Mouse (Mus musculus): Measurements from ENCODE around the gene Mdm2. TPM values are rescaled to one million over a fixed set of nuclear protein-coding genes. Genes with fewer than 3 reads are reported as not detected.

The Mdm2 gene
- polyA plus RNA-seq, 1 experiment from 2014 or later, result 46.0 TPM

DNA sequence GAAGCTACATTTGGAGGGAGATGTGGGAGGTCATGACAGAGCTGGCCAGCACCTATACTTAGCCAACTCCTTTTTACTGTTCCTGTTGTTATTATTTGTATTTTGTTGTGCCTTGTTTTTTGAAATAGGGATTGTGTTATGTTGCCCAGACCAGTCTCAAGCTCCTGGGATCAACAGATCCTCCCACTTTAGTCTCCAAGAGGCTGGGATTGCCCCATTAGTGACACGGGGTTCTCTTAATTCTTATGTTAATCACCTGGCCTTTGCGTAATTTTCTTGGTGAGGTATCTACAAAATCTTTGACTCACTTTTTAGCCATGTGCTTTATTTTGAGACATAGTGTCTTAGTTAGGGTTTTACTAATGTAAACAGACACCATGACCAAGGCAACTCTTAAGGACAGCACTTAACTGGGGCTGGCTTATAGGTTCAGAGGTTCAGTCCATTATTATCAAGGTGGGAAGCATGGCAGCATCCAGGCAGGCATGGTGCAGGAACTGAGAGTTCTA is 62.5 kb downstream of the Mdm2 start:
- ATAC-seq (ENCODE audit: low FRiP score, low TSS enrichment), result no peak
- Histone ChIP-seq H3K27ac (ENCODE audit: low read length) (no peak overlapping the region), H3K9ac (replicated peaks; ENCODE audit: low read length) (no peak overlapping the region), H3K36me3 (ENCODE audit: insufficient read depth, low read length) (no peaks in the 10 kb centered on the region), H3K4me2 (replicated peaks; ENCODE audit: low read depth, low read length) (no peak overlapping the region), H3K4me1 (ENCODE audit: insufficient read depth, low read length) (peaks cover 19% of the 10 kb centered on the region), H3K4me3 (ENCODE audit: low read length) (no peak overlapping the region), H3K9me3 (ENCODE audit: low read length) (no peaks in the 10 kb centered on the region), H3K27me3 (ENCODE audit: insufficient read depth, low read length) (no peaks in the 10 kb centered on the region)
- WGBS, result 77% methylated on average over 2 of the region's 2 CpGs

DNA sequence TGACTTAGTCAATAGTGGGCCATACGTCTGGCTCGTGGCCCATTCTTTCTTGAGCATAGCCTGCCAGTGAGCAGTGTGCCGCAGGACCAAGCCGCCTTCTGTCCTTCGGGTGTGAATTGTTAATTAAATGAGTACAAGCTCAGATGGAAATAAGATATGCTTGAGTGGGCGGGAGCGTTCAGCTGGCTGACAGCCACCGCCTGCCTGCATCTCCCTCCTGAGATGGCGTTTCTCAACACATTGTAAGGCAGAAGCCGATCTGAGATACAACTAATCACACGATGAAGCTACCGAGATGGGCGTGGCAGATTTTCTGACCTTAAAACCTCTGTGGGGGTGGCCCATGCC is 63.4 kb downstream of the Mdm2 start:
- 0 out of 2 replicates have a peak overlapping the region, but pooled peaks have one; percentile 2 for H3K4me2 ChIP-seq (replicated peaks; ENCODE audit: low read depth, low read length)
- no peak overlapping the region for H3K27ac ChIP-seq (ENCODE audit: low read length)
- no peaks in the 10 kb centered on the region for H3K9me3 ChIP-seq (ENCODE audit: low read length)
- H3K36me3 ChIP-seq (ENCODE audit: insufficient read depth, low read length), result no peaks in the 10 kb centered on the region
- 43% methylated on average over 13 of the region's 13 CpGs for WGBS
- H3K4me1 ChIP-seq (ENCODE audit: insufficient read depth, low read length), result peaks cover 19% of the 10 kb centered on the region
- H3K27me3 ChIP-seq (ENCODE audit: insufficient read depth, low read length), result no peaks in the 10 kb centered on the region
- peak; percentile 73; the same call in 1 of the 2 replicates for ATAC-seq (ENCODE audit: low FRiP score, low TSS enrichment)
- no peak overlapping the region for H3K9ac ChIP-seq (replicated peaks; ENCODE audit: low read length)
- 0 out of 2 replicates have a peak overlapping the region, but pooled peaks have one; percentile 0 for H3K4me3 ChIP-seq (ENCODE audit: low read length)

DNA sequence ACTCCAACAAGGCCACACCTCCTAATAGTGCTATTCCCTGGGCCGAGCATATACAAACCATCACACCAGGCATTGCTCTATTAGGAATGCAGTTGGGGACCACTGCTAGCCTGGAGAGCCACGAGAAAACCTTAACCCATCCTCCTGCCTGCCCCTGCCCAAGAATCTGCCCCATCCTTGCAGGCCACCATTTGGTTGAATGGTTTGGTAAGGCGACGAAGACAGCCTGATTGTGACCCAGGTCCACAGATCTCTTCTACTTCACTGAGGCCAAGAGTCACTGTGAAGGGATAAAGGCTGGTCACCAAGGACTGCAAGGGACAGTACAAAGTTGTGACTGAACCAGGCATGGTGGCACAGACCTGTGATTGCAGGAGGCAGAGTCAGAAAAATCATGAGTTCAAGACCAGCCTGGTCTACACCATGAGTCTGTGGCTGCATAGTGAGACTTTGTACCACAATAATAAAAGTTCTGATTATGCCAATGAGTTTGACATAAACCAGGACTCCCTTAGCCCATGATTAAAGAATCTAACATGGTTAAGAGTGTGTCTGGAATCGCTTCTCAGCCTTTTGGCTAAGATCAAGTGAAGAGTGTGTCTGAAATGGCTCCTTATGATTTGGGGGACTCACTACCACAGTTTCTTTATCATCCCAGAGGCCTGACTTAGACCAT is 63.9 kb downstream of the Mdm2 start:
- no peaks in the 10 kb centered on the region for H3K9me3 ChIP-seq (ENCODE audit: low read length)
- no peak overlapping the region for H3K4me3 ChIP-seq (ENCODE audit: low read length)
- ATAC-seq (ENCODE audit: low FRiP score, low TSS enrichment), result no peak
- H3K4me1 ChIP-seq (ENCODE audit: insufficient read depth, low read length), result peaks cover 19% of the 10 kb centered on the region
- H3K27ac ChIP-seq (ENCODE audit: low read length), result no peak overlapping the region
- 94% methylated on average over 5 of the region's 5 CpGs for WGBS
- no peaks in the 10 kb centered on the region for H3K27me3 ChIP-seq (ENCODE audit: insufficient read depth, low read length)
- H3K4me2 ChIP-seq (replicated peaks; ENCODE audit: low read depth, low read length), result no peak overlapping the region
- no peak overlapping the region for H3K9ac ChIP-seq (replicated peaks; ENCODE audit: low read length)
- H3K36me3 ChIP-seq (ENCODE audit: insufficient read depth, low read length), result no peaks in the 10 kb centered on the region

DNA sequence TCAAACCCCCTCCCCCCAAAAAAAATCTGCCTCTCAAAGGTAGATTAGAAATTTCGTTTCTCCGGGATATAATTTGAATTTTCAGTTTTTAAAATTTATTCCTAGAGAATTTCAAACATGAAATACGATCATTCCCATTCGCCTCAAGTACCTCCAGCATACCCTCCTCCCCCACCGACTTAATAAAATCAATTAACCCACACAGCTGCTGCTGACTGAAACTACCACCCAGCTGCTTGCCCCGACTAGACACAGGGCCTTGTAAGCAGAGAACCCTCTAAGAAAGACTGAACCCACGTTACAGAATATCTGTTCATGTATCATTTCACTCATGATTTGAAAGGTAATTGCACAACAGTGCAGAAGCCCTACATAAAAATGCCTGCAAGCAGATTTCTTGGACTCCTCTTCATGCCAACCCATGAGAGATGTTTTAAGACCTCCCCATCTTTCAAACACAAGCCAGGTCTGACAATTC is 65.0 kb downstream of the Mdm2 start:
- H3K27ac ChIP-seq (ENCODE audit: low read length), result no peak overlapping the region
- WGBS, result 55% methylated on average over 7 of the region's 7 CpGs
- no peak overlapping the region for H3K4me2 ChIP-seq (replicated peaks; ENCODE audit: low read depth, low read length)
- no peak for ATAC-seq (ENCODE audit: low FRiP score, low TSS enrichment)
- H3K9me3 ChIP-seq (ENCODE audit: low read length), result no peaks in the 10 kb centered on the region
- no peaks in the 10 kb centered on the region for H3K27me3 ChIP-seq (ENCODE audit: insufficient read depth, low read length)
- H3K9ac ChIP-seq (replicated peaks; ENCODE audit: low read length), result no peak overlapping the region
- H3K36me3 ChIP-seq (ENCODE audit: insufficient read depth, low read length), result no peaks in the 10 kb centered on the region
- H3K4me1 ChIP-seq (ENCODE audit: insufficient read depth, low read length), result peaks cover 23% of the 10 kb centered on the region
- no peak overlapping the region for H3K4me3 ChIP-seq (ENCODE audit: low read length)

DNA sequence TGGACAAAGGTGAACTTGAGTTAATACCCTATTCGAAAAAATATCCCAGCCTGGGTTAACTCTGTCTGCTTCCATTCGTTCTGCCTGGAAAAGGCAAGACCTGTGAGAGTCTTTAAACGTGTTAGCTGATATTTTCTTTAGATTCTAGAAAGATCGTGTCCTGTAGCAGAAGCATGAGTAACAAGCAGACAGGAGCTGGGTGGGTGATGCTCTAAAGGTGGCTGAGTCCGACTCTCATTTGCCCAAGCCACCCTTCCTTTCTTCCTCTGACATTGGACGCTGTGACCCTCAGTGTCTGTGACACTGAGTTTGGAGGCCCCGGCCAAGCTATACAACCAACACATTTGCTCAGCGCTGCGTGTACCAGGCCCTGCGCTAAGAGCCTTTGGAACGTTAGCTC is 65.7 kb downstream of the Mdm2 start:
- Histone ChIP-seq H3K4me1 (ENCODE audit: insufficient read depth, low read length) (peaks cover 29% of the 10 kb centered on the region), H3K27ac (ENCODE audit: low read length) (no peak overlapping the region), H3K4me3 (ENCODE audit: low read length) (no peak overlapping the region), H3K27me3 (ENCODE audit: insufficient read depth, low read length) (no peaks in the 10 kb centered on the region), H3K9me3 (ENCODE audit: low read length) (no peaks in the 10 kb centered on the region), H3K36me3 (ENCODE audit: insufficient read depth, low read length) (no peaks in the 10 kb centered on the region), H3K4me2 (replicated peaks; ENCODE audit: low read depth, low read length) (no peak overlapping the region), H3K9ac (replicated peaks; ENCODE audit: low read length) (no peak overlapping the region)
- ATAC-seq (ENCODE audit: low FRiP score, low TSS enrichment), result no peak
- 74% methylated on average over 11 of the region's 11 CpGs for WGBS

DNA sequence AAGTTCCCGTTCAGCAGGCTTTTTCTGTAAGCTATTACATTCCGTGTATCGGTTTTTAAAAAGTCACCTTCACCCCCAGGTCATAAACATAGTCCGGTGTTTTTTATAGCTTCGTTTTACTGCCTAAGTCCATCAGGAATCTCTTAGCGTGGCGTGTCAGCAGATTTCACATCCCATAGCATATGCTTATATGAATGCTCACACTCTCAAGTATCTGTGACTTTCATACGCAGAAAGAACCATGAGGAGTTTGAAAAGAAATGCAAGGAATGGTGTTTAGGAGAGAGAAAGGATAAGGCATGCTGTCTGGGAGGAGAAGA is 66.2 kb downstream of the Mdm2 start:
- no peak overlapping the region for H3K27ac ChIP-seq (ENCODE audit: low read length)
- 31% methylated on average over 8 of the region's 8 CpGs for WGBS

DNA sequence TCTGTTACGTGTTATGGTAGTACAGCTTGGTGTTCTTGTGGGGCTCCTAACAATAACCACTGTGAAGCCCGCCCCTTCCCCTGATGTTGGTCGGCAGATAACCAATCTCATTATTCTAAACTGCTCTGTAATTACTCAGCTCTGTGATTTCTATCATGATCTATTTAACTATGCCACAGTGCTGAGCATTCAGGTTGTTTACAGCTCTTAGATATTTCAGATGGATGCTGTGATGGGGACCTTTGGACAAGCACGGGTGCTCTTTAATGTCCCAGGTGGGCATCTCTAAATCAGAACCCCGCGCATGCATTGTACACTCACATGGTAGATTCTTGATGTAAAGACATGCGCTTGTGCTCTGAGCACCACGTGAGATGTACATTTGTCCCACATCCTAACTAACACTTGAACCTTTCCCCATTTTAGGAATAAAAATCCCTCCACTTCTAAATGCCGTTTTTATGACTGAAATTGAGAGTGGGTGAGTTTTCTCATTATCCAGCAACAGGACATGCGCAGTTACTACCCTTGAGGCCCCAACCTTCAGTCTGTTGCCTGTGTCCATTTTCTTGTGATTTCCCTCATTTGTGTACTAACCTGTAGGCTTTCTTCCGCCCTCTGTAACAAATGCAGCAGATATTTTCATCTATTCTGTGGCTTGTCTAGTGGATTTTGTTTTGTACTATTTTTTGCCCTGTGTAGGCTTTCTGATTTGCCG is 66.7 kb downstream of the Mdm2 start:
- no peaks in the 10 kb centered on the region for H3K27me3 ChIP-seq (ENCODE audit: insufficient read depth, low read length)
- H3K36me3 ChIP-seq (ENCODE audit: insufficient read depth, low read length), result no peaks in the 10 kb centered on the region
- peaks cover 29% of the 10 kb centered on the region for H3K4me1 ChIP-seq (ENCODE audit: insufficient read depth, low read length)
- H3K4me2 ChIP-seq (replicated peaks; ENCODE audit: low read depth, low read length), result no peak overlapping the region
- ATAC-seq (ENCODE audit: low FRiP score, low TSS enrichment), result no peak
- no peaks in the 10 kb centered on the region for H3K9me3 ChIP-seq (ENCODE audit: low read length)
- no peak overlapping the region for H3K4me3 ChIP-seq (ENCODE audit: low read length)
- no peak overlapping the region for H3K9ac ChIP-seq (replicated peaks; ENCODE audit: low read length)
- WGBS, result 72% methylated on average over 12 of the region's 12 CpGs
- no peak overlapping the region for H3K27ac ChIP-seq (ENCODE audit: low read length)

More for the DNA sequence above, 66.2 kb downstream of the Mdm2 start:
- peaks cover 29% of the 10 kb centered on the region for H3K4me1 ChIP-seq (ENCODE audit: insufficient read depth, low read length)
- H3K36me3 ChIP-seq (ENCODE audit: insufficient read depth, low read length), result no peaks in the 10 kb centered on the region
- H3K27me3 ChIP-seq (ENCODE audit: insufficient read depth, low read length), result no peaks in the 10 kb centered on the region
- H3K9me3 ChIP-seq (ENCODE audit: low read length), result no peaks in the 10 kb centered on the region
- no peak overlapping the region for H3K4me3 ChIP-seq (ENCODE audit: low read length)
- ATAC-seq (ENCODE audit: low FRiP score, low TSS enrichment), result no peak
- H3K4me2 ChIP-seq (replicated peaks; ENCODE audit: low read depth, low read length), result no peak overlapping the region
- no peak overlapping the region for H3K9ac ChIP-seq (replicated peaks; ENCODE audit: low read length)

DNA sequence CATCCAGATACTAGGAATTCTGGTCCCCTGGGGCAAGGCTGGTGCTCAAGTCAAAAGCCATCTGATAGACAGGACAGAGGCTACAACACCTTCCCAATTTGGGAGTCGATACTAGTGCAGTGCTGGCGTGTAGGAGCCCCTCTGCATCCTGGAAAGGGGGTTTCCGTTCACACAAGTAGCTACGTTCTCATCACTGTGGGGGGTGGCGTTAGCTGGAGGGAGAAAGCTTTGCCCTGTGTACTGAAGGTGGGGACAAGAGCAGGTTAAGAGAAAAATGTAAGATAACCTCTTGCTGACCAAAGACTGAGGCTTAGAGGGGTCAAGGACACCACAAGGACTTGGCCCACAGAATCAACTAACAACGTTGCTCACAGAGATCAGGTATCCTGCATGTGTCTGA is 67.3 kb downstream of the Mdm2 start:
- H3K27ac ChIP-seq (ENCODE audit: low read length), result no peak overlapping the region
- no peak overlapping the region for H3K4me3 ChIP-seq (ENCODE audit: low read length)

DNA sequence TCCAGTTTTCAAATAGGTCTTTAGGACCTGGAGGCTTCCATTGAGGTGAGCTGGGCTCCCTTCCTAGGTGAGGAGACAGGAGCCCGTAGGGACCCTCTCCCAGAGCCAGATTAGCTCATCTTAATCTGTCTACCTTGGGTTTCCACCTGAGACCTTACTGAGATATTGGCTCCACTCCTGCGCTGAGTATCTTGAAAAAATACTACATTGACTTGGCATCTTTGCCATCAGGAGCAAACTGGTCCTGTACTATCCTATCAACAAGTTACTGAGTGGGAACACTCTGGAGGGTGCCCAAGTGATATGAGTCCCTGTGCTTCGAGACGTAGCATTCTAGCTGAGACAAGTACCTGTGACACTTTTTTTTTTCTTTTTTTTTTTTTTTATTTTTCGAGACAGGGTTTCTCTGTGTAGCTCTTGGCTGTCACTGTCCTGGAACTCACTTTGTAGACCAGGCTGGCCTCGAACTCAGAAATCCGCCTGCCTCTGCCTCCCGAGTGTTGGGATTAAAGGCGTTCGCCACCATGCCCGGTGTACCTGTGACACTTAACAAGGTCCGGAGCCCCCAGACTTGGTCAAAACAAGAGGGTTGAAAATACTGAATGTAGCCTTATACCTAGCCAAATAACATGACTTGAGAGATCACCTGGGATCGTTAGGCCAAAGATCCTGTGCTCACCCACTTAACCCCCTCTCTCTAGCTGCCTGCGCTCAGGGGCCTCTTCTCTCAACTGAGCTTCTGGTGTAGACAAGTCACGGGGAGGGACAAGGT is 67.9 kb downstream of the Mdm2 start:
- no peak overlapping the region for H3K4me2 ChIP-seq (replicated peaks; ENCODE audit: low read depth, low read length)
- WGBS, result 95% methylated on average over 15 of the region's 15 CpGs
- no peaks in the 10 kb centered on the region for H3K27me3 ChIP-seq (ENCODE audit: insufficient read depth, low read length)
- no peak for ATAC-seq (ENCODE audit: low FRiP score, low TSS enrichment)
- H3K9me3 ChIP-seq (ENCODE audit: low read length), result no peaks in the 10 kb centered on the region
- no peaks in the 10 kb centered on the region for H3K36me3 ChIP-seq (ENCODE audit: insufficient read depth, low read length)
- no peak overlapping the region for H3K4me3 ChIP-seq (ENCODE audit: low read length)
- H3K9ac ChIP-seq (replicated peaks; ENCODE audit: low read length), result no peak overlapping the region
- H3K4me1 ChIP-seq (ENCODE audit: insufficient read depth, low read length), result peaks cover 29% of the 10 kb centered on the region
- H3K27ac ChIP-seq (ENCODE audit: low read length), result no peak overlapping the region

More for the DNA sequence above, 67.3 kb downstream of the Mdm2 start:
- no peak overlapping the region for H3K9ac ChIP-seq (replicated peaks; ENCODE audit: low read length)
- ATAC-seq (ENCODE audit: low FRiP score, low TSS enrichment), result no peak
- H3K36me3 ChIP-seq (ENCODE audit: insufficient read depth, low read length), result no peaks in the 10 kb centered on the region
- no peaks in the 10 kb centered on the region for H3K9me3 ChIP-seq (ENCODE audit: low read length)
- no peaks in the 10 kb centered on the region for H3K27me3 ChIP-seq (ENCODE audit: insufficient read depth, low read length)
- peaks cover 29% of the 10 kb centered on the region for H3K4me1 ChIP-seq (ENCODE audit: insufficient read depth, low read length)
- no peak overlapping the region for H3K4me2 ChIP-seq (replicated peaks; ENCODE audit: low read depth, low read length)
- 76% methylated on average over 6 of the region's 6 CpGs for WGBS

DNA sequence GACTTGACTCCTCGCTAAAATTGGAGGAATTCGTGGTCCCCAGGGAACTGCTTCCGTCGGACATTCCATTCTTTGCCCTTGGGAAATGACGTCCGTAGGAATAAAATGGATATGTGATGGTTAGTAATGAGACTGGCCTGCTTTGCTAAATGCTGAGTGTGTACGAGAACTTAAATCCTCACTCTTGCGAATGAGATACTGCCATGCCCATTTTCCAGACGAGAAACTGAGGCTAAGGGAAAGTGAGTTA is 68.4 kb downstream of the Mdm2 start:
- Histone ChIP-seq H3K4me1 (ENCODE audit: insufficient read depth, low read length) (peaks cover 23% of the 10 kb centered on the region), H3K36me3 (ENCODE audit: insufficient read depth, low read length) (no peaks in the 10 kb centered on the region), H3K9me3 (ENCODE audit: low read length) (no peaks in the 10 kb centered on the region), H3K4me3 (ENCODE audit: low read length) (no peak overlapping the region), H3K27ac (ENCODE audit: low read length) (no peak overlapping the region), H3K9ac (replicated peaks; ENCODE audit: low read length) (no peak overlapping the region), H3K27me3 (ENCODE audit: insufficient read depth, low read length) (no peaks in the 10 kb centered on the region), H3K4me2 (replicated peaks; ENCODE audit: low read depth, low read length) (no peak overlapping the region)
- ATAC-seq (ENCODE audit: low FRiP score, low TSS enrichment), result no peak
- WGBS, result 86% methylated on average over 9 of the region's 9 CpGs
